Mouse (Mus musculus): ENCODE data around the gene Col5a3.

DNA sequence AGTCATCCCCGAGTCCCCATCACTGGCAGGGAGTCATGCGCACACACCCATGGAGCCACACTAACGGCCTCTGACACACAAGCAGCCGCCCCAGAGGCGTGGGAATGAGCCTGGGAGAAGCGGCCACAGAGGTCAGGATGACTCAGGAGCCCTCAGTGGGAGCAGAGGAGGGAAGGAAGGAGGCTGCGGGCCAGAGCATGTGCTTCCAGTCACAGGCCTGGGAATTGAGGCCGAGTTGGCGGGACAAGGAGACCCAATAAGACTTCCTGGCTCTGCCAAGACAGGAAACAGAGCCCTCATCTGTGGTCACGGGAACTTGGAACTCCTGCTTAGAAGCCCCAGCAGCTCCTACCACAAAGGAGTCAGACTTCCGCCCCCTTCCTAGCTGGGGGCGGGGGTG is 54.1 kb downstream of the Col5a3 start:
- TF ChIP-seq CTCF (IDR thresholded peaks at IDR 0.05; ENCODE audit: control insufficient read depth, insufficient read depth, insufficient replicate concordance, low read depth, low read length) (no peak), POLR2A (IDR thresholded peaks at IDR 0.05; ENCODE audit: control insufficient read depth, low read depth, low read length) (no peak)
